Mouse (Mus musculus): ENCODE results near the gene Rnf151.
A peak's percentile ranks its signal among the peaks of the same experiment; 100 is the strongest.

Gene Rnf151

GRCm38 (mm10) chr17:24717943-24718342 is at the start of gene Rnf151, which contains the start of gene Rps2:
Rnf151 (minus strand) TSS chr17:24718063.
Rps2 (plus strand) TSS chr17:24718116.
- DNase-seq (ENCODE audit: low spot score), result no peak

DNA sequence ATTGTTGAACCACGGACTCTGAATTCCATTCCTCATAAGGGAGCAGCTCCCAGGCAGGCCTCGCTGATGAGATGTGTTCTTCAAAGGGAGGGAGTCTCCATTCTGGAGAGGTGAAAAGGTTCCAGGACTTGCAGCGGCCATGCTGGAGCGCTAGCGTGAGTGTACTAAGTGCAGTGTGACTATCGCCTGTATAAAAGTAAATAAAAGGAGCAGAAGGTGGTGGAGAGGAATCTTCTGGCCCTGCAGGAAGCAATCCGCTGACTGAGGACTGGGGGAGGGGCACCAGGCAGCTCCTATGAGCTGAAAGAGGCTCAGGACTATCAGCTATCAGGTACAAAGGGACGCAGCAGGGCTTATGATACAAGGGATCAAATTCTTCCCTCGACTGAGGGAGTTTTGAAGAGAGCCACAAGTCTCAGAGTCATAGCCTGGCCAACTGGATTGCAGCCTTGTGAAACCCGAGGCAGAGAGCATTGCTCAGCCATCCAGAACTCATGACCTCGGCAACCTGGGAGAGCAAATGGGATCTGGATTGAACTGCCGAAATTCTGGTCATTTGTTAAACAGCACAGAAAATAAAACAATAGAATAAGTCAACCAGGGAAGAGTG is 48.5 kb upstream of the Rnf151 start:
- DNase-seq (ENCODE audit: low spot score), result no peak

- DNase-seq (ENCODE audit: low spot score), result no peak
These were observed 47.4 kb upstream of the Rnf151 start for GRCm38 (mm10) chr17:24765016-24765905.

DNA sequence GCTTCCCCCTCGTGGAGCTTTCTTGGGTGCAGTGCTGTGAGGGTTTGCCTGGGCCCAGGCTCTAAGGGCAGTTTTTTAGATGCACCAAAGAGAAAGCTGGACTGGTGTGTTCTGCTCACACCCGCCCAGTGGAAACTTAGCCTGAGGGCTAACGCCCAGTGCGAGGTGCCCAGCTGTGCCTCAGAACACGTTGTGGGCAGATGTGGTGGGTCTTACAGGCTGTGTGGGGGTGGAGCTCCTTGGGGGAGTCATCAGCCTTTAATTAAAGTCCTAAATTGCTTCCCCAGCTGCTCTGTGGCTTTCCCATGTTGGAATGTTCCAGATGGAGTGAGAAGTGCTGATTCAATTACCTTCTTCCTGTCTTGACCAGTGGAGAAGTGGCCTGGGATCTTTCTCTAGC is 43.3 kb upstream of the Rnf151 start:
- no peak for DNase-seq (ENCODE audit: low spot score)

- no peak for DNase-seq (ENCODE audit: low spot score)
These were observed 39.5 kb upstream of the Rnf151 start for GRCm38 (mm10) chr17:24757394-24757793.

DNA sequence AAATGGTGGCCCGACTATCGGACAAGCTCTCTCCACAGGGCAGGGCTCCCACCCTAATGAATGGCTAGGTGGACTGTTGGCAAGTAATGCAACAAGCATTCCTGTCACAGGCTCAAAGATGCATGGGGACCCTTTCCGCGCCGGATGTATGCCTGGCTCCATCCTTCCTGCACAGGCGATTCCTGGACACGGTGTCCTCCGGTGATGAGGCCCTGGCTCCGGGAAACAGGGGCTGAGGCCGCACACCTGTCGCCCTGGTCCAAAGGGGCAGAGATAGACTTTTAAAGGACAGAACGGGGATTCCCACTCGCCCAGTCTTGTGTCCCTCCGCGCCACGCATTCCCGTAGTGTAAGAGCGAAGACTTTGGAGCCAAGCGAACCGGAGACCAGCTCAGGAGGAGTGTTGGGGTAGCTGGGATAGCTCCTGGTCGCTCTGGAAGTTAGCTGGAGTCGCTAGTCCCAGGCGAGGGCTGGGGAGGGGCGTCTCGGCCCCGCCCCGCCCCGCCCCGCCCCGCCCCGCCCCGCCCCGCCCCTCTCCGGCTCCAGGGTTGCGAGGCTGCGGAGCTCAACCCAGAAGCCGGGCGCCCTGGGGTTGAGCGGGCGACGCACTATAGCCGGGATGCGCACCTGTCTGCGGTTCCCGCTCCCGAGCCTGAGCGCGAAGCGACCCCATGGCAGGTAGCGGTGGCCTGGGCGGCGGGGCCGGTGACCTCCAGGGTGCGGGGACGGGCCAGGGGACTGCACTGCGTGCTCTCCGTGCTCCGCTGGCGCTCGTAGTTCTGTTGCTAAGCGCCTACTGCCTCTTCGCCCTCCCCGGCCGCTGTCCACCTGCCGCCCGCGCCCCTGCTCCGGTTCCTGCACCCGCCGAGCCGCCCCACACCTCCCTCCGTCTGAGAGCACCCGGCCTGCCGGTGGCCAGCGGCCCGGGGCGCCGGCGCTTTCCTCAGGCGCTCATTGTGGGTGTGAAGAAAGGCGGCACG is 34.8 kb upstream of the Rnf151 start, which contains the start of gene Hs3st6:
Hs3st6 (plus strand) TSS at position 574 of the 980 bp plus-strand sequence.
- no peak for DNase-seq (ENCODE audit: low spot score)

DNA sequence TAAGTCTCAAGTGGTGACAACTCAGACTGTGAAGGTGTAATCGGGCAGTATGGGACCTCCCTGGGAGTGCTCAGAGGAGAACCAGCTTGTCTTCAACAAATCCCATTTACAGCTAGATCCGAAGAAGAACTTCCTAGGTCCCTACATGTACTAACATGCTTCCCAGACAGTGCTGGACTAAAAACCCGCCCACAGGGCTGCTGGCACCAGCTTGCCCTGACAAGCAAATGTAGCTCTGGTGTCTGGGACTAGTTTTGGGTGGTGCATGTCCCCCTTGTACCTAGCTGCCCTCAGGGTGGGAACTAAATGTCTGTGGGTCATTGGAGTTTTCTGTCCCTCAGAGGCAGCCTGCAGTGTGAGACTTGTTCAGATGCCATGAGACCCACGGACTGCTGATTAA is 33.7 kb upstream of the Rnf151 start:
- DNase-seq (ENCODE audit: low spot score), result no peak

DNA sequence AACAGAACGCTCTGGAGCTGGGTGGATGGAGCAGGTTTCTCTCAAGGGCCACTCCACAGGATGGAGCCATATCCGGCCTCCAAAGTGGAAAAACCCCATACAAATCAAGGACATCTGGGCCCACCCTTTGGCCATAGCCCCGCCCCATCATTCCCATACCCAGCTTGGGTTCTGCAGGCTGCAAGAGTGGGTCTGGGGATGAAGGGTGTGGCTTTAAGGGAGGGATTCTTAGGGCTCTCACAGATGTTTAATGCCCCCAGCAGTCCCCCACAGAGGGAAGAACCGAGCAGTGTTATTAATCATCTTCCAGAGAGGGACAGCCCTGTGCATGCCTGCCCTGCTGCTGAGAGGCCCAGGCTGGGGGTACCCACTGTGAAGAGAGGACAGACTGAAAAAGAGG is 29.1 kb upstream of the Rnf151 start:
- DNase-seq (ENCODE audit: low spot score), result no peak

DNA sequence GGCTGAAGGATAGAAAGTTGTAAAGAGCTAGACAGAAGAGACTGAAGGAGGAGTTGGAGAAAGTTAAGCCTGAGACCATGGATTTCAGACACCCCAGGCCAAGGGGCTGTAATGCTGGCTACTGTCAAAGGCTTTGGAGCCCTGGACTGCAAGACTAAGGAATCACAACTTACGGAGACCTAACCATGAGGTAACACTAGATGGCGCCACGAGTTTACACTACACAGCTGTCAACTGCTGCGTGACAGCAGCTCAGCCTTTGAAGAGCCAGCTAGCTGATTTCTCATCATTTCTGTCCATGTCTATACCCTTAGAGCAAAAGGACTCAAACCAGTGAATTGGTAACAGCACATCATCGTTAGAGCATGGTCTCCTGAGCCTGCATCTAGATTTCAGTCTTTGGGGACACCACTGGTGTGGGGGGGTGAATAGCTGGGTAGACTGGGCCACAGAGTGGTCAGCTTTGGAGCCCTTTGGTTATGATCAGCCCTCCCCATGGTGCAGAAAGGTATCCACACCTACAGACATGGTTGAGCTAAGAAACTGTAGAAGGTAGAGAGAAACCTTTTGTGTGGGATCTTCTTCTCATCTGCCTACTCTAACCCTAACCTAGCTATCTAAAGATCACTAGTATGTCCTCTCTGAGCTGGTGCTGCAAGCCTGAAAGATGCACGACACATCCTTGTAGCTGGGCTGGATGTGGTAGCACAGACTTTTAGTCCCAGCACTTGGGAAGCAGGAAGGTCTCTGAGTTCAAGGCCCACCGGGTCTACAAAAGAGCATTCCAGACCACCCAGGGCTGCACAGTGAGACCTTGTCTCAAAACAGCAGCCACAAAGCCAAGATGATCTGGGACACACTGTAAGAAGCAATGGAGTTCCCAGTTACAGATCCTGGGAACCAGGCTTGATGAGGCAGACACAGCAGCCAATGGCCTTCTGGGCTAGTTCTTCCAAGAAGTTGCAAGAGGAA is 27.9 kb upstream of the Rnf151 start:
- peak; percentile 78 for DNase-seq (ENCODE audit: low spot score)

- no peak for DNase-seq (ENCODE audit: low spot score)
These were observed 26.5 kb upstream of the Rnf151 start for GRCm38 (mm10) chr17:24744381-24744780.

- no peak for DNase-seq (ENCODE audit: low spot score)
These were observed 26.0 kb upstream of the Rnf151 start for GRCm38 (mm10) chr17:24743896-24744295.

DNA sequence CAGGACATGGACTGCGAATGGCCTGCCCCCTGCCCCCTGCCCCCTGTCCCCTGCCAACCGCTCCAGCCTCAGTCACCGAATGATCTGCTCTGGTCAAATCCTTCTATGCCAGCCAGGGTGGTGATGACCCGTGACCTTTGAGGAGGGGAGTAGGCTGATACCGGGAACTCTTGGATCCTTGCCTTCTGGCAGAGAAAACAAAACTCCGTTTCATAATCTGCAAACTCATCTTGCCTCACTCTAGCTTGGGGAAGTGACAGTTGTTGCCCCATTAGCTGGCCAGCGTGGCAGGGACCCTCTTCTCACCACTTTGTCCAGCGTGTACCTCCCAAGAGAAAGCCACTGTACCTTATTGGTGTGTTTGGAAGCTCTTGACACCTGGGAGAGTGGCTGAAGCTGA is 24.4 kb upstream of the Rnf151 start:
- no peak for DNase-seq (ENCODE audit: low spot score)

- no peak for DNase-seq (ENCODE audit: low spot score)
These were observed 22.1 kb upstream of the Rnf151 start for GRCm38 (mm10) chr17:24739926-24740325.

DNA sequence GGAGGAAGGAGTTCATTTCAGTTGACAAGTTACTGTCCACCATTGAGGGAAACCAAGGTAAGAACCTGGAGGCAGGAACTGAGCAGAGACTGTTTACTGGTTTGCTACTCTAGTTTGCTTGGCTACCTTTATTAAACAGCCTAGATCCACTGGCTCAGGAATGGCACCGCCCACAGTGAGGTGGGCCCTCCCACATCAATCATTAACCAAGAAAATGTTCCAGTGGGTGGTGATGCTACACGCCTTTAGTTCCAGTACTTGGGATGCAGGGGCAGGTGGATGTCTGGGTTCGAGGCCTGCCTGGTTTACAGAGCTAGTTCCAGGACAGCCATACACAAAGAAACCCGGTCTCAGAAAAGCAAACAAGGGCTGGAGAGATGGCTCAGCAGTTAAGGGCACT is 20.4 kb upstream of the Rnf151 start:
- DNase-seq (ENCODE audit: low spot score), result no peak

DNA sequence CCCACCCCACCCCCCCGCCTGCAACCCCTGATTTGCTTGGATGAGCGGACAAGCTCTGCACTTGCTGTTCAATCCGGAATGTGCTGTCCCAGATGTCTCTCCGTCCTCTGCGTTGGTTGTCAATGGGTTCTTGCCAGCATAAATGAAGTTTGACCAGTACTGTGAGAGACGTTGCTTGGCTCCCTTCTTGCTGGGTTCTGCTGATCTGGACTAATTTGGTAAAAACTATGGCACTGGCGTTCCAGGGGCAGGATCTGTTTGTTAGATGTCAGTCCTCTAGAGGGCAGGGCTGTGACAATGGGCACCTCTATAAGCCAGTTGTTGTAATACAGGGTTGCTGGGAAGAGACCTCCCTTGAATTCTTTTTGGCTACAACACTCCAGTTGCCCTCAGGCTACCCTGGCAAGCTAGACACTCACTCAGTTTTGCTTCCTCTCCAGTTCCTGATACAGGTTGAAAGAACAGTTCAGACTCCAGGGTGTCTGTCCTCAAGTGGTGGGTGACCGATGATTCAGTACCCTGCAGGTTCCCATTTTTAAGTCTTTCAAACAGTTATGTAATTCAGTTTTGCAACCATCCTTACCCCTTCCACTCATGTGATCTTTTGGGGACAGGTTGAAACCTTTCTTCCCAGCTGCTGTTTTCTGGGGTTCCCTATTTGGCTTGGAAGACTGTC is 19.4 kb upstream of the Rnf151 start:
- DNase-seq (ENCODE audit: low spot score), result no peak

GRCm38 (mm10) chr17:24736330-24737051 is 18.6 kb upstream of the Rnf151 start, which contains the start of gene Msrb1:
Msrb1 (plus strand) TSS chr17:24736642.
- DNase-seq (ENCODE audit: low spot score), result peak; percentile 94

GRCm38 (mm10) chr17:24735446-24735845 is 17.6 kb upstream of the Rnf151 start:
- no peak for DNase-seq (ENCODE audit: low spot score)

DNA sequence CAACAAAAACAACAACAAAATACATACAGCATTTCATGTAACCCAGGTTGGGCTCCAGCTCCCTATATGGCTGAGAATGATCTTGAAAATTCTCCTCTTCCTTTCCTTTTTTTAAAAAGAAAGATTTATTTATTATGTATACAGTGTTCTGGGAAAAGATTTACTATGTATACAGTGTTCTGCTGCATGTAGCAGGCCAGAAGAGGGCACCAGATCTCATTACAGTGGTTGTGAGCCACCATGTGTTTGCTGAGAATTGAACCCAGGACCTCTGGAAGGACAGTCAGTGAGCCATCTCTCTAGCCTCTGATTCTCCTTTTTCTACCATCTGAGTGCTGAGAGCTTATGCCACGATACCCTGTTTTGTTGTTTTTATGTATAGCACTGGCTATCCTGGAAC is 16.6 kb upstream of the Rnf151 start:
- no peak for DNase-seq (ENCODE audit: low spot score)

- no peak for DNase-seq (ENCODE audit: low spot score)
These were observed 15.7 kb upstream of the Rnf151 start for GRCm38 (mm10) chr17:24733434-24734050.
